Mouse (Mus musculus) G1E (cell line): ENCODE data around the gene Rpl19.

Source experiments
- CTCF ChIP-seq: IDR thresholded peaks from 2 replicates; pipeline ENCODE4 v1.5.1; 2012; ENCODE audit warnings: low read depth, low read length, inconsistent platforms, mixed read lengths
- GATA1 ChIP-seq: IDR thresholded peaks from 2 replicates; pipeline ENCODE4 v1.6.1; 2012; ENCODE audit warnings: borderline replicate concordance, low read length, inconsistent platforms, mixed read lengths
- GATA2 ChIP-seq: IDR thresholded peaks from 2 replicates; pipeline ENCODE4 v1.6.1; 2012; ENCODE audit warnings: low read depth, low read length, inconsistent platforms, borderline replicate concordance
- POLR2AphosphoS5 ChIP-seq: IDR thresholded peaks from 2 replicates; pipeline ENCODE4 v1.6.1; 2012; ENCODE audit warnings: low read depth, low read length, inconsistent platforms; ENCODE audit not compliant: insufficient replicate concordance
- TAL1 ChIP-seq: conservative IDR thresholded peaks from 2 replicates; pipeline ENCODE4 v1.6.1; 2012; ENCODE audit warnings: low read depth, low read length, inconsistent platforms, mixed read lengths

GRCm38 (mm10) chr11:98022555-98023371 lies 3.7 kb upstream of the Rpl19 start, which contains the start of gene Cacnb1:
- TF ChIP-seq TAL1 (no peak), CTCF (no peak), GATA1 (no peak), POLR2AphosphoS5 (no peak), GATA2 (no peak)
